Mouse (Mus musculus) spleen, adult 2 months (tissue): ENCODE measurements around the gene Aacs.

Experiments
- CTCF ChIP-seq: fragments of 200-500 bp; IDR thresholded peaks from 2 replicates; pipeline ENCODE4 v1.5.1; 2011; ENCODE audit warnings: mild to moderate bottlenecking, inconsistent platforms; ENCODE audit not compliant: insufficient read depth, insufficient read length, insufficient replicate concordance; ENCODE audit errors: extremely low read depth
- POLR2A ChIP-seq: fragments of 200-500 bp; IDR thresholded peaks from 2 replicates; pipeline ENCODE4 v1.6.1; 2011; ENCODE audit warnings: low read depth, low read length, inconsistent platforms

DNA sequence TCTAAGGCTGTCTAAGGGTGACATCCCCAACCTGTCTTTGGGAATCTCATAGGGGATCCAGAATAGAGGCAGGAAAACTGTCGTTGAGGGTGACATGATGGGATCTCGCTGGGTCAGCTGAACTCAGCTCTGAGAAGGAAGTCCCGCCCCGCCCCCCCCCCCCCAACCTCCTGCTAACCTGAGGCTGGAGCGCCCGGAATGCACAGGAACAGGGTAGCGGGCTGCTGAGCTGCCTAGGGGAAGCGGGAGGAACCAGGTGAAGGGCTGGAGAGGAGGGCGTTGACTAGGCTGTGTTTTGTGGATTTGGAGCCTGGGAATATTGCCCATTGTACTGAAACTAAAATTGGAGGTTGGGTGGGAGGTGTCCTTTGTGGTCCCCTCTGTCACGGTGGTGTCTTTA lies 32.4 kb downstream of the Aacs start:
- TF ChIP-seq CTCF (no peak), POLR2A (no peak)
